Mouse (Mus musculus): Measurements from ENCODE around the gene Slc35a3. TPM values are rescaled to one million over a fixed set of nuclear protein-coding genes. Genes with fewer than 3 reads are reported as not detected.
"Not testable (repeated sequence)": the region's sequence is repeated elsewhere in the genome, so short reads cannot be mapped to it uniquely, and the experiment has no call there.

Gene Slc35a3
- polyA plus RNA-seq (2015; fragmentation: Nextera tagmentation; extraction: Ambion mirVana) = 19.1 and 20.0 TPM in 2 replicates

DNA sequence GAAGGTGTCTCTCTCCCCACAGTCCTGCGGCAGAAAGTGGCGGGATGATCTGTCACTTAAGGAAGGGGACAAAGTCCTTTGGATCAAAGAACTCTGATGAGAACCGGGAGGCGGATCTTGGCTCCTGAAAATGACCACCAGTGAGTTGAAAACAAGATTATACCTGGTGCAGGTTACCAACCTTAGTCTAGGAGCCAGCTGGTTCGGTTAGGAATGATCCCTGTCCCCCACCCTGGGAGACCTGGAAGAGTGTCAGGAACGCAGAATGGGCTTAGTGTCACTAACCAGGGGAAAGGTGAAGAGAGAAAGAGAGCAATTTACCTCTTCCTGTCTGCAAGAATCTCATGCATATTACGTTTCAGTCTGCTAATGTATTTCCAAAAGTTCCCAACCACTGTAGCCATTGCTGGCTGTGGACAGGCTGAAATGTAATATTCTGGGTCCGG is at the start of gene Slc35a3:
Gene Slc35a3 (minus strand): TSS at position 396 of the 446 bp plus-strand sequence.
- ATAC-seq = peak; percentile 75
- Histone ChIP-seq H3K9me3 (ENCODE audit: control insufficient read depth) (no peaks in the 10 kb centered on the region), H3K9ac (ENCODE audit: low read depth, low read length) (peak within 1 kb of the TSS; percentile 99), H3K36me3 (ENCODE audit: control insufficient read depth, insufficient read depth) (no peaks in the 10 kb centered on the region), H3K4me1 (replicated peaks; ENCODE audit: control insufficient read depth, insufficient read depth, low read length) (peaks cover 8% of the 10 kb centered on the region; the same call in 1 of the 2 replicates), H3K27ac (ENCODE audit: low read depth, low read length) (peak within 1 kb of the TSS; percentile 95), H3K27me3 (replicated peaks; ENCODE audit: control insufficient read depth, insufficient read depth, low read length) (no peaks in the 10 kb centered on the region), H3K4me3 (ENCODE audit: low read depth, low read length) (peak within 1 kb of the TSS; percentile 98), H3K4me2 (replicated peaks; ENCODE audit: low read depth) (peak within 1 kb of the TSS; percentile 83)
- TF ChIP-seq CTCF (IDR thresholded peaks at IDR 0.05; ENCODE audit: low read depth) = no peak
- WGBS = 3% methylated on average over 8 of the region's 8 CpGs

DNA sequence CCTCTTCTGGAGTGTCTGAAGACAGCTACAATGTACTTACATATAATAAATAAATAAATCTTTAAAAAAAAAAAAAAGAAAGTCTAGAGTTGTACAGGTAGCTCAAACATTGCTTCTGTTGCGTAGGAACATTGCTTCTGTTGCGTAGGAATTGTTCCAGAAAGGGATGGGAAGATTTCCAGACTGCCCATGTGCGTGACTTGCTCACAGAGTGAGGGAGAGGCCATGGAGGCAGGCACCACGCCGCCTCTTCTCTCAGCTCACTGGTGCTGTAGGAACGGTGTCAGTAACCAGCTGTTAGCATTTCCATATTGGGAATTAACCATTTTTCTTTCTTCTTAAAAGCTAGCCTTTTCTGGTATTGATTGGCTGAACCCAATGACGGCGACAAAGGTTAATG is 40.2 kb upstream of the Slc35a3 start:
- WGBS = 86% methylated on average over 8 of the region's 8 CpGs
- Histone ChIP-seq H3K27ac (ENCODE audit: low read depth, low read length) (no peak overlapping the region), H3K27me3 (replicated peaks; ENCODE audit: control insufficient read depth, insufficient read depth, low read length) (no peaks in the 10 kb centered on the region), H3K9me3 (ENCODE audit: control insufficient read depth) (no peaks in the 10 kb centered on the region), H3K4me2 (replicated peaks; ENCODE audit: low read depth) (no peak overlapping the region), H3K4me3 (ENCODE audit: low read depth, low read length) (no peak overlapping the region), H3K36me3 (ENCODE audit: control insufficient read depth, insufficient read depth) (peaks cover 21% of the 10 kb centered on the region), H3K9ac (ENCODE audit: low read depth, low read length) (no peak overlapping the region), H3K4me1 (replicated peaks; ENCODE audit: control insufficient read depth, insufficient read depth, low read length) (no peaks in the 10 kb centered on the region)
- no peak for TF ChIP-seq CTCF (IDR thresholded peaks at IDR 0.05; ENCODE audit: low read depth)
- no peak for ATAC-seq

DNA sequence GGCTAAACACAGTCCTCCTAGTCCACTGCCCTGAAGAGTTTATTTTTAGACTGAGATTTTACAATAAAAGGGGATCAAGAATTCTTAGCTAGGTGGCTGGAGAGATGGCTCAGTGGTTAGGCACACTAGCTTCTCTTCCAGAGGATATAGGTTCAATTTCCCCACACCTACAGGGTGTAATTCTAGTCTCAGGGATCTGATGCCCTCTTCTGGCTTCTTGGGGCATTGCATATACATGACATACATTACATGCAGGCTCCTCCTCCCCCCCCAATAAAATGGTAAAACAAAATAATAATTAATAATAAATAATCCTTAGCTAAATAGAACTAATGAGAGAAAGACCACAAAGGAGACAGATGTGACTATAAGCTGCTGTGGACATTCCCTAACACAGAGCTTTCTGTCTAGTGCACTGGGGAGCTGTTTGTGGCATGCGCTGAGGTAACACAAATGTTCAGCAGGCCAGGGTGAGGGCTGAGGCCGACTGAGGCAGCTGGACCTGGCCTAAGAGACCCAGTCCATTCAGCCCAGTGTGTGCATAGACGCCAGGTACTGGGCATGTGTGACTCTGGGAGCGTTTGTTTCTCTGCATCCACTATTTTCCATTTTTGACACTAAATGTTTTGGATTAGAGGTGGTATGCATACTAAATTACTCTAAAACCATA is 38.7 kb upstream of the Slc35a3 start:
- no peaks in the 10 kb centered on the region for H3K9me3 ChIP-seq (ENCODE audit: control insufficient read depth)
- H3K27ac ChIP-seq (ENCODE audit: low read depth, low read length) = no peak overlapping the region
- peaks cover 10% of the 10 kb centered on the region for H3K36me3 ChIP-seq (ENCODE audit: control insufficient read depth, insufficient read depth)
- ATAC-seq = 0 out of 2 replicates have a peak, but pooled peaks have one; percentile 59
- H3K27me3 ChIP-seq (replicated peaks; ENCODE audit: control insufficient read depth, insufficient read depth, low read length) = no peaks in the 10 kb centered on the region
- H3K4me1 ChIP-seq (replicated peaks; ENCODE audit: control insufficient read depth, insufficient read depth, low read length) = no peaks in the 10 kb centered on the region
- WGBS = 87% methylated on average over 4 of the region's 4 CpGs
- H3K4me2 ChIP-seq (replicated peaks; ENCODE audit: low read depth) = no peak overlapping the region
- no peak overlapping the region for H3K9ac ChIP-seq (ENCODE audit: low read depth, low read length)
- peak; percentile 78 for TF ChIP-seq CTCF (IDR thresholded peaks at IDR 0.05; ENCODE audit: low read depth)
- H3K4me3 ChIP-seq (ENCODE audit: low read depth, low read length) = no peak overlapping the region

DNA sequence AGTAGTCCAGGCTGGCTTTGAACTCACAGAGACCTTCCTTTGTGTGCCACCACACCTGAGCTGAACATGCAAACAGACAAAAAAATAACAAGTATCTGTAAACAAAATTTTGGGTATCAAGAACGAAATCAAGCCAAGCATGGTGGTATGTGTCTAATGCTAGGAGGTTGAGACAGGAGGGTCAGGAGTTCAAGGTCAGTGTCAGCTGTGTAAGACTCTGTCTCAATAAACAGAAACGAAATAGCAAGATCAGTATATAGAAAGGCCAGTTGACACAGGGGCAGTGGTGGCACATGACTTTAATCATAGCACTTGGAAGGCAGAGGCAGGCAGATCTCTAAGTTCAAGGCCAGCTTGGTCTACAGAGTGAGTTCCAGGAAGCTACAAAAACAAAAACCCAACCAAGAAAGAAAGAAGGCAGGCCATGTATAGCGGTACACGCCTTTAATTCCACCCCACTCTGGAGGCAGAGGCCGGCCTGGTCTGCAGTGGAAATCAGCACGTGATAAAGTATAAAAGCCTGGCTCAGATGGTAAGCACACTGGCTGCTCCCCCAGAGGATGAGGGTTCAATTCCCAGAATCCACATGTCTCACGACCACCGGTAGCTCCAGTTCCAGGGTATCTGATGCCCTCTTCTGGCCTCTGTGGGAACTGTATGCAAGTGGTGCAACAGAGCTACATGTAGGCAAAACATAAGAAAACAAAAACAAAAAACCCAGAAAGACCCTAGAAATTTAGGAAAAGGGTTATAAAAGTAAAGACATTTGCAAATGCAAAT is 36.0 kb upstream of the Slc35a3 start:
- no peaks in the 10 kb centered on the region for H3K9me3 ChIP-seq (ENCODE audit: control insufficient read depth)
- peak; percentile 22; the same call in 1 of the 2 replicates for ATAC-seq

DNA sequence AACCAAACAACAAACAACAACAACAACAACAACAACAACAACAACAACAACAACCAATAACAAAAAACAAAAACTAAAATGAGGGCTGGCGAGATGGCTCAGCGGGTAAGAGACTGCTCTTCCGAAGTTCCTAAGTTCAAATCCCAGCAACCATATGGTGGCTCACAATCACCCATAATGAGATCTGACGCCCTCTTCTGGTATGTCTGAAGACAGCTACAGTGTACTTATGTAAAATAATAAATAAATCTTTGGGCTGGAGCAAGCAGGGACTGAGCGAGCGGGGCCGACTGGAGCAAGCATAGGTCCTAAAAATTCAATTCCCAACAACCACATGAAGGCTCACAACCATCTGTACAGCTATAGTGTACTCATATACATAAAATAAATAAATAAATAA is 35.0 kb upstream of the Slc35a3 start:
- H3K4me1 ChIP-seq (replicated peaks; ENCODE audit: control insufficient read depth, insufficient read depth, low read length); H3K4me3 ChIP-seq (ENCODE audit: low read depth, low read length); H3K27ac ChIP-seq (ENCODE audit: low read depth, low read length); H3K9me3 ChIP-seq (ENCODE audit: control insufficient read depth); H3K27me3 ChIP-seq (replicated peaks; ENCODE audit: control insufficient read depth, insufficient read depth, low read length); H3K4me2 ChIP-seq (replicated peaks; ENCODE audit: low read depth); H3K9ac ChIP-seq (ENCODE audit: low read depth, low read length); ATAC-seq: not testable (repeated sequence)
- H3K36me3 ChIP-seq (ENCODE audit: control insufficient read depth, insufficient read depth) = peaks cover 21% of the 10 kb centered on the region
- TF ChIP-seq CTCF (IDR thresholded peaks at IDR 0.05; ENCODE audit: low read depth) = 0 out of 2 replicates have a peak, but pooled peaks have one; percentile 28
- WGBS = 89% methylated on average over 7 of the region's 7 CpGs

More for the DNA sequence above, 36.0 kb upstream of the Slc35a3 start:
- Histone ChIP-seq H3K36me3 (ENCODE audit: control insufficient read depth, insufficient read depth) (peaks cover 19% of the 10 kb centered on the region), H3K27me3 (replicated peaks; ENCODE audit: control insufficient read depth, insufficient read depth, low read length) (no peaks in the 10 kb centered on the region), H3K4me3 (ENCODE audit: low read depth, low read length) (no peak overlapping the region), H3K9ac (ENCODE audit: low read depth, low read length) (no peak overlapping the region), H3K4me2 (replicated peaks; ENCODE audit: low read depth) (no peak overlapping the region), H3K4me1 (replicated peaks; ENCODE audit: control insufficient read depth, insufficient read depth, low read length) (no peaks in the 10 kb centered on the region), H3K27ac (ENCODE audit: low read depth, low read length) (no peak overlapping the region)
- TF ChIP-seq CTCF (IDR thresholded peaks at IDR 0.05; ENCODE audit: low read depth) = peak; percentile 73
- WGBS = 59% methylated on average over 8 of the region's 8 CpGs

DNA sequence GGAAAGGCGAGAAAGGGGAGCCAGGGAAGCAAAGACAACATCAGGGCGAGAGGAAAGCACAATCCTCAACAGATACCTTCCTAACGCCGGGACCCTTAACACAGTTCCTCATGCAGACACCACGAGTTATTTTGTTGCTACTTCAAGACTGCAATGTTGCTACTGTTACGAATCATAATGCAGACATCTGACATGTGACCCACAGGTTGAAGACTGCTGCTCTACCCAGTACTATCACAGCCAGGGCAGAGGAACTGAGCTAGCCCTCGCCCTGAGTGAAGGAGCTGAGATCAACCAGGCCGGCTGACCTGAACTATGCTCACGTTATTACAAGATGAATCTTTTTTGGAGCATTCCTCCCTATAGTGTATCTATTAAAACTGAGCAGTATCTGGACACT is 28.3 kb upstream of the Slc35a3 start:
- WGBS = 79% methylated on average over 9 of the region's 9 CpGs
- no peaks in the 10 kb centered on the region for H3K4me1 ChIP-seq (replicated peaks; ENCODE audit: control insufficient read depth, insufficient read depth, low read length)
- no peak overlapping the region for H3K4me2 ChIP-seq (replicated peaks; ENCODE audit: low read depth)
- H3K9me3 ChIP-seq (ENCODE audit: control insufficient read depth) = no peaks in the 10 kb centered on the region
- no peaks in the 10 kb centered on the region for H3K27me3 ChIP-seq (replicated peaks; ENCODE audit: control insufficient read depth, insufficient read depth, low read length)
- no peak for TF ChIP-seq CTCF (IDR thresholded peaks at IDR 0.05; ENCODE audit: low read depth)
- no peak overlapping the region for H3K27ac ChIP-seq (ENCODE audit: low read depth, low read length)
- H3K4me3 ChIP-seq (ENCODE audit: low read depth, low read length) = no peak overlapping the region
- no peak for ATAC-seq
- no peak overlapping the region for H3K9ac ChIP-seq (ENCODE audit: low read depth, low read length)
- peaks cover 15% of the 10 kb centered on the region; the same call in 1 of the 2 replicates for H3K36me3 ChIP-seq (ENCODE audit: control insufficient read depth, insufficient read depth)
